Comparison of ENCODE assay signal across 8 mouse cellular contexts in genomic region chr6:88831456-88831855, GRCm38 (mm10). TPM values are rescaled to one million over a fixed set of nuclear protein-coding genes. Genes with fewer than 3 reads are reported as not detected.
DNase-seq lines count a peak whose midpoint lies in the region; ATAC-seq and TF ChIP-seq lines count a peak whose summit lies in the region.

No protein-coding gene starts in this region.

- no peak for TF ChIP-seq POLR2A in cortical plate, adult 2 months (IDR thresholded peaks at IDR 0.05; ENCODE audit: extremely low read depth, insufficient read depth, low read length)

- peaks cover 19% of the 10 kb centered on the region for H3K36me3 ChIP-seq in liver, embryonic 12.5 days
- no peaks in the 10 kb centered on the region for H3K36me3 ChIP-seq in hindbrain, embryonic 11.5 days (ENCODE audit: control insufficient read depth, insufficient read depth, low read length)
- peaks cover 11% of the 10 kb centered on the region for H3K36me3 ChIP-seq in limb, embryonic 10.5 days
- H3K36me3 ChIP-seq in midbrain, embryonic 16.5 days (ENCODE audit: control insufficient read depth, insufficient read depth, low read length), result peaks cover 5% of the 10 kb centered on the region

- no peak overlapping the region for H3K4me2 ChIP-seq in liver, embryonic 12.5 days
- no peak overlapping the region for H3K4me2 ChIP-seq in hindbrain, embryonic 11.5 days (replicated peaks; ENCODE audit: low read depth, low read length)
- no peak overlapping the region for H3K4me2 ChIP-seq in midbrain, embryonic 16.5 days (ENCODE audit: low read length)

- no peak for ATAC-seq in liver, embryonic 12.5 days
- peak; percentile 55 for ATAC-seq in hindbrain, embryonic 11.5 days (ENCODE audit: low FRiP score)
- ATAC-seq in midbrain, embryonic 16.5 days, result peak; percentile 64

- peak; percentile 84 for TF ChIP-seq CTCF in cortical plate, adult 2 months (IDR thresholded peaks at IDR 0.05; ENCODE audit: extremely low read depth, insufficient read depth, low read length)

- no peak overlapping the region for H3K4me3 ChIP-seq in liver, embryonic 12.5 days
- no peak overlapping the region for H3K4me3 ChIP-seq in cortical plate, adult 2 months (ENCODE audit: insufficient read depth, low read length)
- H3K4me3 ChIP-seq in hindbrain, embryonic 11.5 days (ENCODE audit: low read depth, low read length), result no peak overlapping the region
- no peak overlapping the region for H3K4me3 ChIP-seq in limb, embryonic 10.5 days
- H3K4me3 ChIP-seq in midbrain, embryonic 16.5 days (ENCODE audit: low read depth, low read length), result no peak overlapping the region

- H3K27ac ChIP-seq in liver, embryonic 12.5 days, result no peak overlapping the region
- H3K27ac ChIP-seq in cortical plate, adult 2 months (ENCODE audit: insufficient read depth, low read length), result no peak overlapping the region
- no peak overlapping the region for H3K27ac ChIP-seq in hindbrain, embryonic 11.5 days (ENCODE audit: low read depth, low read length)
- no peak overlapping the region for H3K27ac ChIP-seq in limb, embryonic 10.5 days
- H3K27ac ChIP-seq in midbrain, embryonic 16.5 days (ENCODE audit: low read length), result no peak overlapping the region

- H3K9ac ChIP-seq in liver, embryonic 12.5 days, result no peak overlapping the region
- H3K9ac ChIP-seq in hindbrain, embryonic 11.5 days (ENCODE audit: low read depth, low read length), result no peak overlapping the region
- no peak overlapping the region for H3K9ac ChIP-seq in midbrain, embryonic 16.5 days (ENCODE audit: low read depth, low read length)

- H3K27me3 ChIP-seq in liver, embryonic 12.5 days (replicated peaks), result 0 out of 2 replicates have a peak, but pooled peaks cover 3% of the 10 kb centered on the region
- H3K27me3 ChIP-seq in hindbrain, embryonic 11.5 days (ENCODE audit: control insufficient read depth, insufficient read depth, low read length), result no peaks in the 10 kb centered on the region
- no peaks in the 10 kb centered on the region for H3K27me3 ChIP-seq in limb, embryonic 10.5 days (ENCODE audit: low read depth, poor library complexity, severe bottlenecking)
- H3K27me3 ChIP-seq in midbrain, embryonic 16.5 days (ENCODE audit: control insufficient read depth, insufficient read depth, low read depth, low read length), result no peaks in the 10 kb centered on the region

- 28% methylated on average over 8 of the region's 8 CpGs for WGBS in liver, embryonic 12.5 days (ENCODE audit: insufficient replicate concordance)
- 31% methylated on average over 8 of the region's 8 CpGs for WGBS in hindbrain, embryonic 11.5 days
- 29% methylated on average over 8 of the region's 8 CpGs for WGBS in limb, embryonic 10.5 days
- WGBS in midbrain, embryonic 16.5 days, result 26% methylated on average over 8 of the region's 8 CpGs

- H3K9me3 ChIP-seq in liver, embryonic 12.5 days (replicated peaks), result no peaks in the 10 kb centered on the region
- H3K9me3 ChIP-seq in hindbrain, embryonic 11.5 days (ENCODE audit: control insufficient read depth, low read length), result no peaks in the 10 kb centered on the region
- no peaks in the 10 kb centered on the region for H3K9me3 ChIP-seq in limb, embryonic 10.5 days (replicated peaks)
- H3K9me3 ChIP-seq in midbrain, embryonic 16.5 days (replicated peaks; ENCODE audit: control insufficient read depth, low read length, poor library complexity, severe bottlenecking), result no peaks in the 10 kb centered on the region

- peaks cover 57% of the 10 kb centered on the region for H3K4me1 ChIP-seq in liver, embryonic 12.5 days
- no peaks in the 10 kb centered on the region for H3K4me1 ChIP-seq in cortical plate, adult 2 months (ENCODE audit: control insufficient read depth, insufficient read depth, low read length)
- no peaks in the 10 kb centered on the region for H3K4me1 ChIP-seq in hindbrain, embryonic 11.5 days (replicated peaks; ENCODE audit: control insufficient read depth, insufficient read depth, low read length)
- H3K4me1 ChIP-seq in limb, embryonic 10.5 days, result peaks cover 19% of the 10 kb centered on the region
- no peaks in the 10 kb centered on the region for H3K4me1 ChIP-seq in midbrain, embryonic 16.5 days (ENCODE audit: control insufficient read depth, insufficient read depth, low read length)

- DNase-seq in liver (peak; percentile 81), adipocyte (ENCODE audit: low spot score) (peak; percentile 84)
- peak; percentile 89 for DNase-seq in hindbrain, embryonic 11.5 days (ENCODE audit: low spot score)
- peak; percentile 82 for DNase-seq in limb, embryonic 10.5 days (ENCODE audit: low spot score)
- peak; percentile 86 for DNase-seq in telencephalon, adult 2 months (ENCODE audit: low read depth, low spot score)

RNA-seq across cellular contexts. Expression of gene Abtb1, which starts 10.3 kb away (rescaled TPM):
- polyA plus RNA-seq in liver, embryonic 12.5 days (2016; fragmentation: Nextera tagmentation; extraction: Ambion mirVana), result 37.6 and 40.0 TPM in 2 replicates
- polyA plus RNA-seq in cortical plate, adult 2 months (2012; rRNA removed), result 88.0 and 90.6 TPM in 2 replicates
- 16.1 and 18.4 TPM in 2 replicates for polyA plus RNA-seq in hindbrain, embryonic 11.5 days (2014; fragmentation: Nextera tagmentation; extraction: Ambion mirVana)
- 22.9 and 25.3 TPM in 2 replicates for polyA plus RNA-seq in limb, embryonic 10.5 days (2016; fragmentation: Nextera tagmentation; extraction: Ambion mirVana)
- 37.3 and 40.7 TPM in 2 replicates for polyA plus RNA-seq in midbrain, embryonic 16.5 days (2015; fragmentation: Nextera tagmentation; extraction: Ambion mirVana)

RNA-seq across cellular contexts. Expression of gene Podxl2, which starts 43.4 kb away (rescaled TPM):
- polyA plus RNA-seq in liver, embryonic 12.5 days (2016; fragmentation: Nextera tagmentation; extraction: Ambion mirVana), result 4.6 and 5.0 TPM in 2 replicates
- polyA plus RNA-seq in cortical plate, adult 2 months (2012; rRNA removed), result 381 and 408 TPM in 2 replicates
- polyA plus RNA-seq in hindbrain, embryonic 11.5 days (2014; fragmentation: Nextera tagmentation; extraction: Ambion mirVana), result 151 and 156 TPM in 2 replicates
- polyA plus RNA-seq in limb, embryonic 10.5 days (2016; fragmentation: Nextera tagmentation; extraction: Ambion mirVana), result 31.1 and 50.4 TPM in 2 replicates
- 662 and 671 TPM in 2 replicates for polyA plus RNA-seq in midbrain, embryonic 16.5 days (2015; fragmentation: Nextera tagmentation; extraction: Ambion mirVana)
